Mouse (Mus musculus): ENCODE data around the gene Atp13a3.

DNA sequence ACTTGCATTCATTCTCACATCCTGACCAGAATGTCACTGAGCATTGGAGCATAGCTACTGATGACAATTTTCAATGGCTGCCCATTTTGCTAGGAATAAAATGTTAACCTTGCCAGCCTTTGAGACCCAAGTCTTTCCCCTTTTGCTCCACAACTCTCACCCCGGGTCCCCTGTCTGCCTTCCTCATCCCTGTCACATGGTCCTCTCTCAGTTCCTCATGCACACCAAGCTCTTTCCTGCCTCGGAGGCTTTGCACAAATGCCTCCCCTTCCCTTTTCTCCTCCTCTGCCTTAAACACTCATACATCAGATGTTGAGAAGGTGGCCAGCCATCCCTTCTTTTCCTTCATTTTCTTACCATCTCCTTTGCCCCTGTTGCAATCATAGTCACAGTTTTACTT, 10.6 kb downstream of the Atp13a3 start:
- TF ChIP-seq GATA1 (IDR thresholded peaks at IDR 0.05; ENCODE audit: borderline replicate concordance, low read length) = no peak
- TF ChIP-seq FLI1 (IDR thresholded peaks at IDR 0.05; ENCODE audit: low read length) = no peak
